Mouse (Mus musculus) cortical plate, adult 2 months (tissue): ENCODE data around the gene Eftud2. TPM values are rescaled to one million over a fixed set of nuclear protein-coding genes. Genes with fewer than 3 reads are reported as not detected.
A peak's percentile ranks its signal among the peaks of the same experiment; 100 is the strongest.

Experiments used
- H3K27ac ChIP-seq: fragments of 200-500 bp; 2 replicates; pipeline ENCODE4 v1.5.1; 2012; ENCODE audit warnings: low read length, control low read depth, inconsistent platforms; ENCODE audit not compliant: insufficient read depth
- H3K4me1 ChIP-seq: fragments of 200-500 bp; 2 replicates; pipeline ENCODE4 v1.6.1; 2011; ENCODE audit warnings: low read length; ENCODE audit not compliant: control insufficient read depth, insufficient read depth
- H3K4me3 ChIP-seq: fragments of 200-500 bp; 2 replicates; pipeline ENCODE4 v1.5.1; 2011; ENCODE audit warnings: mild to moderate bottlenecking, low read length, control low read depth; ENCODE audit not compliant: insufficient read depth
- CTCF ChIP-seq: fragments of 200-500 bp; IDR thresholded peaks from 2 replicates; pipeline ENCODE4 v1.5.1; 2011; ENCODE audit warnings: mild to moderate bottlenecking, control low read depth, low read length; ENCODE audit not compliant: insufficient read depth; ENCODE audit errors: extremely low read depth
- POLR2A ChIP-seq: fragments of 200-500 bp; IDR thresholded peaks from 2 replicates; pipeline ENCODE4 v1.6.1; 2011; ENCODE audit warnings: mild to moderate bottlenecking, low read length, control low read depth; ENCODE audit not compliant: insufficient read depth; ENCODE audit errors: extremely low read depth
- polyA plus RNA-seq: library from polyadenylated mRNA; depleted of rRNA; stranded (reverse); fragments of >200 nt; gene quantifications from 2 replicates; pipeline ENCODE4 v1.2.3, GENCODE M21; 2012

Eftud2 gene
- polyA plus RNA-seq, 1 experiment: 94.0 TPM

- Histone ChIP-seq H3K4me3 (no peak overlapping the region), H3K4me1 (no peaks in the 10 kb centered on the region), H3K27ac (no peak overlapping the region)
- TF ChIP-seq CTCF (no peak), POLR2A (no peak)
These were observed 60.4 kb downstream of the Eftud2 start for GRCm38 (mm10) chr11:102820432-102820831.

- H3K4me3 ChIP-seq: peak overlapping the region; percentile 55
- TF ChIP-seq CTCF (no peak), POLR2A (no peak)
- H3K4me1 ChIP-seq: no peaks in the 10 kb centered on the region
- H3K27ac ChIP-seq: no peak overlapping the region
These were observed 60.9 kb downstream of the Eftud2 start for GRCm38 (mm10) chr11:102819783-102820385.

- Histone ChIP-seq H3K4me3 (peak within 1 kb of the TSS; percentile 55), H3K27ac (peak within 1 kb of the TSS; percentile 57), H3K4me1 (no peaks in the 10 kb centered on the region)
- no peak for TF ChIP-seq CTCF
- TF ChIP-seq POLR2A: no peak
These were observed 61.6 kb downstream of the Eftud2 start, which contains the start of gene Gjc1 for GRCm38 (mm10) chr11:102819021-102819782. TSS of gene Gjc1 (minus strand) at chr11:102819700.

- TF ChIP-seq POLR2A (no peak), CTCF (no peak)
- Histone ChIP-seq H3K4me1 (no peaks in the 10 kb centered on the region), H3K4me3 (peak overlapping the region; percentile 27), H3K27ac (no peak overlapping the region; the same call in 1 of the 2 replicates)
These were observed 62.4 kb downstream of the Eftud2 start for GRCm38 (mm10) chr11:102818121-102819020.

- Histone ChIP-seq H3K4me3 (no peak overlapping the region), H3K4me1 (peaks cover 2% of the 10 kb centered on the region), H3K27ac (no peak overlapping the region)
- no peak for TF ChIP-seq POLR2A
- TF ChIP-seq CTCF: no peak
These were observed 65.9 kb downstream of the Eftud2 start for GRCm38 (mm10) chr11:102814881-102815280.

GRCm38 (mm10) chr11:102810721-102811485 is 69.9 kb downstream of the Eftud2 start:
- no peak for TF ChIP-seq POLR2A
- TF ChIP-seq CTCF: no peak
- H3K27ac ChIP-seq: no peak overlapping the region
- H3K4me1 ChIP-seq: peaks cover 2% of the 10 kb centered on the region
- H3K4me3 ChIP-seq: no peak overlapping the region

- H3K4me3 ChIP-seq: no peak overlapping the region
- TF ChIP-seq CTCF (no peak), POLR2A (no peak)
- no peak overlapping the region for H3K27ac ChIP-seq
- peaks cover 2% of the 10 kb centered on the region for H3K4me1 ChIP-seq
These were observed 72.5 kb downstream of the Eftud2 start for GRCm38 (mm10) chr11:102808246-102808645.

- TF ChIP-seq POLR2A: no peak
- TF ChIP-seq CTCF: no peak
- Histone ChIP-seq H3K4me3 (no peak overlapping the region), H3K27ac (no peak overlapping the region), H3K4me1 (no peaks in the 10 kb centered on the region)
These were observed 77.3 kb downstream of the Eftud2 start for GRCm38 (mm10) chr11:102803453-102803852.
